Mouse (Mus musculus): Measurements from ENCODE around the gene Fbxl16.

- TF ChIP-seq GATA1 (IDR thresholded peaks at IDR 0.05; ENCODE audit: borderline replicate concordance, low read length) (no peak), FLI1 (IDR thresholded peaks at IDR 0.05; ENCODE audit: low read length) (no peak)
Observed at GRCm38 (mm10) chr17:25867509-25867835, 58.6 kb downstream of the Fbxl16 start.
